Mouse (Mus musculus) embryonic facial prominence, embryonic 10.5 days (tissue): ENCODE results near the gene Vti1a. TPM values are rescaled to one million over a fixed set of nuclear protein-coding genes. Genes with fewer than 3 reads are reported as not detected.

ENCODE experiments used
- DNase-seq: peaks from one replicate; pipeline ENCODE4 v3.0.0-alpha.2; 2017; ENCODE audit warnings: low spot score
- H3K27ac ChIP-seq: fragments of 300-500 bp; sonication (generic); replicated peaks from 2 replicates; pipeline ENCODE4 v1.5.1; 2016; ENCODE audit warnings: mild to moderate bottlenecking
- H3K27me3 ChIP-seq: fragments of 300-500 bp; sonication (generic); replicated peaks from 2 replicates; pipeline ENCODE4 v1.6.1; 2016; ENCODE audit warnings: low read depth, mild to moderate bottlenecking; ENCODE audit not compliant: poor library complexity, severe bottlenecking
- H3K36me3 ChIP-seq: fragments of 300-500 bp; sonication (generic); replicated peaks from 2 replicates; pipeline ENCODE4 v1.6.1; 2016; ENCODE audit warnings: mild to moderate bottlenecking, moderate library complexity
- H3K4me1 ChIP-seq: fragments of 300-500 bp; sonication (generic); 2 replicates; pipeline ENCODE4 v1.6.1; 2016
- H3K4me3 ChIP-seq: fragments of 300-500 bp; sonication (generic); 2 replicates; pipeline ENCODE4 v1.5.1; 2016; ENCODE audit warnings: mild to moderate bottlenecking, moderate library complexity
- H3K9me3 ChIP-seq: fragments of 300-500 bp; sonication (generic); 2 replicates; pipeline ENCODE4 v1.6.1; 2016; ENCODE audit warnings: mild to moderate bottlenecking
- WGBS: fragments of 180-500 bp; shearing (Covaris S2); methylation state at CpG from one replicate; pipeline ENCODE4 v1.1.7; 2016; 5-methylcytosine and 5-hydroxymethylcytosine counted together
- polyA plus RNA-seq: library from polyadenylated mRNA; unstranded; fragments of >200 nt; fragmentation: Nextera tagmentation; extraction: Ambion mirVana; gene quantifications from 2 replicates; pipeline ENCODE4 v1.2.1, GENCODE M21; 2016

Vti1a gene
- polyA plus RNA-seq, 1 experiment from 2014 or later = 31.2 TPM

DNA sequence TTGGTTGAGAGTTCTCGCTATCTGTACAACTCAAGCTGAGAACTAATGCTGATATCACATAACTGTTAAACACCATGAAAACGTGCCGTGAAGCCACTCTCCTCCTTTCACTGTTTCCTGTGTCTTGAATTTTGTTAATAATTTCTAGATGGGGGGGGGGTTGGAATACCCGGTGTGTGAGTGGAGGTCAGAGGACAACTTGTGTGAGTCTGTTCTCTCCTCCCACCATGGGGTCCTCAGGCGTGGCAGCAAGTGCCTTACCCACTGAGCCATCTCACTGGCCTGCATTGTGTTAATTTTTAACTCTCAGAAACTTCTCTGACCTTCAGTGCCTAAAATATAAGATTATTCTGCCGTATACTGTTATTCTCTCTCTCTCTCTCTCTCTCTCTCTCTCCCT lies 168.5 kb downstream of the Vti1a start:
- Histone ChIP-seq H3K4me1 (peaks cover 37% of the 10 kb centered on the region), H3K27me3 (no peaks in the 10 kb centered on the region), H3K4me3 (no peak overlapping the region), H3K9me3 (no peaks in the 10 kb centered on the region), H3K36me3 (no peaks in the 10 kb centered on the region), H3K27ac (no peak overlapping the region)
- 84% methylated on average over 6 of the region's 6 CpGs for whole genome bisulfite sequencing
- DNase-seq = no peak

DNA sequence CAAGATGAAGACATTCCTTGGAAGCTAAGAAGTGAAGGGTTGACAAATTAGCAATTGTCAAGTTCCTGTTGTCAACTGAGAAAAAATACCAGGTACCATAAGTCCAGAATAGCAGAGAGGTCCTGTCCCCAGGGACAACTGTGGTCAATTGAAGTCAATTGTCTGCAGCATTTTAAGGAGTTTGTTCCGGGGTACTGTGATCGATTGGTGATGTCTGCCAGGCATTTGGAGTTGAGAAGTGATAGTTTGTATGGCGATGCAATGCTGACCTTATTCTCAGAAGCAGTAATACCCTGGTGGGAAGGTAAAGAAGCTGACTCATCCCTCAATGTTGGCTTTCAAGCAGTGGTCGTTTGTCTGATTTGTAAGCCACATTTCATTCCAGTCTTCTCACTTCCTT lies 170.4 kb downstream of the Vti1a start:
- WGBS = 73% methylated on average over 4 of the region's 4 CpGs
- Histone ChIP-seq H3K27me3 (no peaks in the 10 kb centered on the region), H3K4me1 (peaks cover 43% of the 10 kb centered on the region), H3K27ac (no peak overlapping the region), H3K36me3 (no peaks in the 10 kb centered on the region), H3K9me3 (no peaks in the 10 kb centered on the region), H3K4me3 (no peak overlapping the region)
- DNase-seq = no peak

DNA sequence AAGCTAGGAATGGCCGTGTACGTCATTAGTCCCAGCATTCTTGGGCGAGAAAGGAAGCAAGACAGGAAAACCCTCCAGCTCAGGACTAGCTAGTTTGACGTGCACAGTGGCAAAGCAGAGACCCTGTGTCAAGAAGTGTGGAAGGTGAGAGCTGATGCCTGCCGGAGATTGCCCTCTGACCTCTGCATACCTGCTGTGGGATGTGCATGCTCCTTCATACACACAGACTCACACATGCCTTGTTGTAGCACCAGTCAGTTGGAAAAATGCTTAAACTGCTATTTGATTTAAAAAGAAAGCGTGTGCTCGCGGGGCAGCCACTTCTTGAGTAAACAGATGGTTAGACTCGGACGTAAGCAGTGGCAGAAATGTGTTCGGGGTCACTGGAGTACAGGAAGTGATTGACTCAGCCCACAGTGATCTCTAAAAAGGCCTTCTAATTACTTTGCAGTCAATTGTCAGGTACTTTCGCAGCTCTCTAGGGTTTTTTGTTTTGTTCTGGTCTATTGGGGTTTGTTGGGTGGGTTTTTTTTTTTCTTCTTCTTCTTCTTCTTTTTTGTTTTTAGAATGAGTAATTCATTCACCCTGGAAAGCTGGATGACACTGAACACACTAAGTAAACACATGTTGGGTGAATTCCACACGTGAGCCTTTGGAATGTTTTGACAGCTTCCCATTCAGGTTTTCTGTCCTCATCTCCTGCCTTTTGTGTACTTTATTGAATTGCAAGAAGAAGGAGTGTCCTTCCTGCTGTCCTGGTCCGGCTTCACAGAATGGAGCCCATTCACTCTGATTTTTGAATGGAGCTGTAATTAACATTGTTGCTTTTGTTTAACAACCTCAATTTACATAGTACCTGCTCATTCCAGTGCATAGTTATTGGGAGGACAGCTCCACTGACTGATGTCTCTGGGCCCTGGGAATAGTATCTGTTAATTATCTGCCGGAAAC lies 175.3 kb downstream of the Vti1a start:
- no peaks in the 10 kb centered on the region for H3K36me3 ChIP-seq
- 19% methylated on average over 15 of the region's 15 CpGs for WGBS
- DNase-seq = peak; percentile 44
- H3K27ac ChIP-seq = 0 out of 2 replicates have a peak overlapping the region, but pooled peaks have one; percentile 11
- peaks cover 10% of the 10 kb centered on the region; the same call in 1 of the 2 replicates for H3K27me3 ChIP-seq
- no peak overlapping the region for H3K4me3 ChIP-seq
- H3K9me3 ChIP-seq = no peaks in the 10 kb centered on the region
- peaks cover 40% of the 10 kb centered on the region for H3K4me1 ChIP-seq

DNA sequence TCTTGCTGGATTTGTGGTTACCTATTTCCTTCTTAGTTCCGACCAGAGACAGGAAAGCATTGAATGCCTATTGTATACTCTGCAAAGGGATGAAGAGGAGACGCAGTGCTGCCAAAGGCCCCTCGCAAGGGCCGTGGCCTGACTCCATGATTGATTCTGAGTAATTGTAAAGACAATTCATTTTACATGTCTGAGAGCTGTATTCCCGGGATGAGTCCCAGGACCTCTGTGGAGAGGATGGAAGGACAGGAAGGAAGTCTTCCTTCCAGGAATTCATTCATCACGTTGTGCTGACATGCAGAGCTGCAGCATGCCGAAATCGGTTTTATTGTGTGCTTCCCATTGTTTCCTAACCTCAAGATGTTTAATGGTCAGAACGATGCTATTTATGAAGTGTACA lies 180.2 kb downstream of the Vti1a start:
- no peaks in the 10 kb centered on the region for H3K36me3 ChIP-seq
- H3K27ac ChIP-seq = no peak overlapping the region
- no peaks in the 10 kb centered on the region for H3K9me3 ChIP-seq
- peaks cover 39% of the 10 kb centered on the region for H3K4me1 ChIP-seq
- WGBS = 73% methylated on average over 9 of the region's 9 CpGs
- H3K4me3 ChIP-seq = no peak overlapping the region
- peaks cover 10% of the 10 kb centered on the region; the same call in 1 of the 2 replicates for H3K27me3 ChIP-seq
- no peak for DNase-seq

DNA sequence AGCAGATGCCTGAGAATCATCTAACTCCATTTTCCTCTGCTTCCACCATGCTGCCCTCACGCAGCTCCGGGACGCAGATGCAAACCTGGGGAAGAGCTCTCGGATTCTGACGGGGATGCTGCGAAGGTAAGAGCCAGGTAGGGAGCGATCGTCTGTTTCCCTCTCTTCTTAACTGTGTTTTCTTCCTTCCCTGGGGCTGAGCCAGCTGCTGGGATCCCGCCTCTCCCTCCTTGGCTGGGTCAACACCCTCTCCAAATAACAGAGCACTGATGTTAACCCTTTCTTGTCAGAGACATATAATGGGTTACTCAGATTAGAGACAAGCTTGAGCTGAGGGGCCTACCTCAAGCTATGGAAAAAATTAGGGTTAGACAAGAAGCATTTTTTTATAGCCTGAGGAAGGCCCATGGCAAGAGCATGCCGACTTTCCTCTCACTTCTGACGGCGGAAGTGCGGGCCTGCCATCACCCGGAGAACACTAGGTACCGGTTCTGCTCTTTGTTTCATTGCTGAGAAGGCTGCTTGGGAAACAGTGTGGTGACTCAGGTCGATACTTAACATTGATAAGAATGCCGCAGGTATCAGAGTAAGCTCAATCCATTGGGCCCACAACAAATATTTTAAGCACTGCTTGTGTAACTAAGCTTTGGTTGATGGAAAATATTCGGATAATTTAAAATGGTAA lies 183.2 kb downstream of the Vti1a start:
- no peak for DNase-seq
- H3K4me1 ChIP-seq = peaks cover 21% of the 10 kb centered on the region
- H3K27me3 ChIP-seq = peaks cover 5% of the 10 kb centered on the region; the same call in 1 of the 2 replicates
- WGBS = 65% methylated on average over 18 of the region's 18 CpGs
- H3K27ac ChIP-seq = peak overlapping the region; percentile 26; the same call in 1 of the 2 replicates
- no peaks in the 10 kb centered on the region for H3K36me3 ChIP-seq
- H3K9me3 ChIP-seq = no peaks in the 10 kb centered on the region
- no peak overlapping the region for H3K4me3 ChIP-seq

- no peak for DNase-seq
- no peak overlapping the region for H3K4me3 ChIP-seq
- no peaks in the 10 kb centered on the region for H3K27me3 ChIP-seq
- H3K27ac ChIP-seq = no peak overlapping the region
- peaks cover 17% of the 10 kb centered on the region for H3K4me1 ChIP-seq
- peaks cover 8% of the 10 kb centered on the region for H3K36me3 ChIP-seq
- 72% methylated on average over 4 of the region's 4 CpGs for WGBS
- no peaks in the 10 kb centered on the region for H3K9me3 ChIP-seq
Measured at GRCm38 (mm10) chr19:55501985-55502384, 185.9 kb downstream of the Vti1a start.

- no peak for DNase-seq
- Histone ChIP-seq H3K27me3 (no peaks in the 10 kb centered on the region), H3K9me3 (no peaks in the 10 kb centered on the region), H3K4me1 (peaks cover 29% of the 10 kb centered on the region), H3K4me3 (no peak overlapping the region), H3K36me3 (peaks cover 8% of the 10 kb centered on the region), H3K27ac (no peak overlapping the region)
- WGBS = 79% methylated on average over 4 of the region's 4 CpGs
Measured at GRCm38 (mm10) chr19:55503771-55504170, 187.7 kb downstream of the Vti1a start.

DNA sequence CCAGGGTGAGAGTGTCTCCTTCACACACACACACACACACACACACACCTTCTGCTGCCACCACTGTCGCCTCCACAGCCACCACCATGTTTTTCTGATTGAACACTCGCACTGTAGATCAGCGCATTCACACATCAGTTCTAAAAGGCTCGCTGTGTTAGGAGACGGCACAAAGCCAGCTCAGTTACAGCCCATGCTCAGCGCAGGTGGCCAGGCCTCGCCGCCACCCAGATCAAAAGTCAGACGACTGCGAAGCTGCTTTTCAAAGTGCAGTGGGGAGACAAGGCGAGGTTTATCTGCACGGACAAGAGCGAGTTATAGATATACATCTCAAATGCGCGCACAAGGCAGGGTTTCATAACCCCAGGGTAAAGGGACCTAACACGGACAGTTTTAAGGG lies 191.7 kb downstream of the Vti1a start:
- Histone ChIP-seq H3K4me3 (no peak overlapping the region), H3K36me3 (peaks cover 8% of the 10 kb centered on the region), H3K27ac (peak overlapping the region; percentile 36), H3K27me3 (no peaks in the 10 kb centered on the region), H3K4me1 (peaks cover 27% of the 10 kb centered on the region), H3K9me3 (no peaks in the 10 kb centered on the region)
- peak; percentile 43 for DNase-seq
- 61% methylated on average over 16 of the region's 16 CpGs for WGBS

DNA sequence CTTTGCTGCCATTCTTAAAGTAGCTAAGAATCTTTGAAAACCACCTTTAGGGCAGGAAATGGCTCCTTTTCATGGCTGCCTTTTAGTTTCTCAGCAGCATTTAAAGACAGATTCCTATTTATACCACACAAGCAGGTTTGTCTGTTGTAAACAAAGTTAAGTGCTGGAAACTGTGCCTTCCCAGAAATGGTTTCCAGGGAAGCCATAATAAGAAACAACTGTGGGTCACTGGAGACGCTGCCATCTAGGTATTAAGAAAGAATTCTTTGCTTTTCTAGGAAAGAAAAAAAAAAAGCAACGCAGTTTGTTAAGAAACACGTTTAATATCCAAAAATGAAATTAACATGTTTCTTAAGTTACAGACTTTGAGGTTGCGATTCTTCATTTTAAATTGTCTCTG lies 192.1 kb downstream of the Vti1a start:
- Histone ChIP-seq H3K9me3 (no peaks in the 10 kb centered on the region), H3K4me1 (peaks cover 27% of the 10 kb centered on the region), H3K27me3 (no peaks in the 10 kb centered on the region), H3K27ac (no peak overlapping the region; the same call in 1 of the 2 replicates), H3K36me3 (peaks cover 8% of the 10 kb centered on the region), H3K4me3 (no peak overlapping the region)
- no peak for DNase-seq
- WGBS = 63% methylated on average over 4 of the region's 4 CpGs

GRCm38 (mm10) chr19:55508965-55509364 lies 192.9 kb downstream of the Vti1a start:
- Histone ChIP-seq H3K36me3 (peaks cover 8% of the 10 kb centered on the region), H3K4me3 (no peak overlapping the region), H3K27ac (no peak overlapping the region; the same call in 1 of the 2 replicates), H3K27me3 (no peaks in the 10 kb centered on the region), H3K4me1 (peaks cover 22% of the 10 kb centered on the region), H3K9me3 (no peaks in the 10 kb centered on the region)
- WGBS = 73% methylated on average over 5 of the region's 5 CpGs
- DNase-seq = no peak

DNA sequence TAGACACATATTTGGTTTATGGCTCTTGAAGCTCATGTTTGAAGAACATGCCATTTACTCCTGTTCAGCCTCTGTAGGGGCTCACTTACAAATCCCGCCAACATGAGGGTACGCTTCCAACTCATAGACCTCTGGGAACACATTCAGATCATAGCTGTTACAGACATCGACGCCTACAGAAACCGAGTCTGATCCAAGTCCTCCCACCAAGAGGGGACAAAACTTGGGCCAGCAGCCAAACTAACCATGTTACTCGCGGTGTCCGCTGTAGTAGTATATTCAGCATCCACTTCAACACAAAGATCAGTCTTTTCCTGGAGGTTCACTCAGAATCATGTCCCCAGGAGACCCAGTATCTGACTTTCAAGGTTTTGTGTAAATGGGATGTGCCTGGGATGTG lies 193.5 kb downstream of the Vti1a start:
- Histone ChIP-seq H3K36me3 (peaks cover 8% of the 10 kb centered on the region), H3K27me3 (no peaks in the 10 kb centered on the region), H3K4me3 (no peak overlapping the region), H3K27ac (no peak overlapping the region), H3K9me3 (no peaks in the 10 kb centered on the region), H3K4me1 (peaks cover 22% of the 10 kb centered on the region)
- DNase-seq = no peak
- 95% methylated on average over 8 of the region's 8 CpGs for WGBS

DNA sequence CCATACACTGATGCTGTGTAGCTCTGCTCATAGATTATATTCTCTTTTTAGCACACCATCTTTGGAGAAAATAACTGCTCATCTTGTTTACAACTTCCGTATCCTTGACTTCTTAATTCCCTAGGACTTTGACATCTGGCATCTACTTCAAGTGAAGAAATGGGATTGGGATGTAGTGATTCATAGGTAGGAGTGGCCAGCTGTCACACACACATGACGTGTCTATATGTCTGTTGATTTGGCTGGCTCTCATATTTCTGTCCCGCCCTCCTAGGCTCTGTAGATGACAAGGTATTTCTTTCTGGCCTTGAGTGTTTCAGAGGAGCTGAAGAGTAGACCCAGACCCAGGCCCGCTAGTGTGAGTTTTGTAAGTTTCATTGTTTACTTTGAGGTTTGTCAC lies 197.8 kb downstream of the Vti1a start:
- no peak for DNase-seq
- no peaks in the 10 kb centered on the region for H3K36me3 ChIP-seq
- no peak overlapping the region for H3K27ac ChIP-seq
- H3K4me3 ChIP-seq = no peak overlapping the region
- peaks cover 3% of the 10 kb centered on the region for H3K4me1 ChIP-seq
- WGBS = 89% methylated on average over 4 of the region's 4 CpGs
- H3K9me3 ChIP-seq = no peaks in the 10 kb centered on the region
- H3K27me3 ChIP-seq = no peaks in the 10 kb centered on the region
